Mouse (Mus musculus): ENCODE measurements around the gene Olfr178. TPM values are rescaled to one million over a fixed set of nuclear protein-coding genes. Genes with fewer than 3 reads are reported as not detected.

Olfr178 gene
- polyA plus RNA-seq (2015; fragmentation: Nextera tagmentation; extraction: Ambion mirVana) = not detected in 2 replicates

GRCm38 (mm10) chr16:58891963-58892362, at the start of gene Olfr178:
Olfr178 (minus strand) TSS chr16:58892063.
- WGBS = 90% methylated on average over 3 of the region's 3 CpGs
- Histone ChIP-seq H3K9me3 (no peaks in the 10 kb centered on the region), H3K27me3 (replicated peaks) (no peaks in the 10 kb centered on the region), H3K4me1 (no peaks in the 10 kb centered on the region), H3K4me3 (no peak within 1 kb of the TSS), H3K36me3 (replicated peaks) (no peaks in the 10 kb centered on the region), H3K9ac (no peak within 1 kb of the TSS), H3K4me2 (no peak within 1 kb of the TSS), H3K27ac (no peak within 1 kb of the TSS)
- no peak for ATAC-seq (replicated peaks)

- Histone ChIP-seq H3K4me2 (no peak within 1 kb of the TSS), H3K4me3 (no peak within 1 kb of the TSS), H3K27ac (no peak within 1 kb of the TSS), H3K9me3 (no peaks in the 10 kb centered on the region), H3K4me1 (no peaks in the 10 kb centered on the region), H3K9ac (no peak within 1 kb of the TSS), H3K27me3 (replicated peaks) (no peaks in the 10 kb centered on the region), H3K36me3 (replicated peaks) (no peaks in the 10 kb centered on the region)
- 82% methylated on average over 4 of the region's 4 CpGs for WGBS
- ATAC-seq (replicated peaks) = no peak
Measured at GRCm38 (mm10) chr16:58929292-58929691, 37.4 kb upstream of the Olfr178 start, which contains the start of gene Olfr180. Olfr180 (minus strand) TSS chr16:58929392.

GRCm38 (mm10) chr16:58928655-58929054, 36.8 kb upstream of the Olfr178 start, which contains the start of gene Olfr181:
Olfr181 (minus strand) TSS chr16:58928755.
- Histone ChIP-seq H3K4me3 (no peak within 1 kb of the TSS), H3K4me1 (no peaks in the 10 kb centered on the region), H3K27ac (no peak within 1 kb of the TSS), H3K36me3 (replicated peaks) (no peaks in the 10 kb centered on the region), H3K9me3 (no peaks in the 10 kb centered on the region), H3K4me2 (no peak within 1 kb of the TSS), H3K9ac (no peak within 1 kb of the TSS), H3K27me3 (replicated peaks) (no peaks in the 10 kb centered on the region)
- 50% methylated on average over 1 of the region's 1 CpGs for WGBS
- ATAC-seq (replicated peaks) = no peak

GRCm38 (mm10) chr16:58884416-58884815, 7.4 kb downstream of the Olfr178 start:
- no peak overlapping the region for H3K4me2 ChIP-seq
- H3K9ac ChIP-seq = no peak overlapping the region
- H3K4me3 ChIP-seq = no peak overlapping the region
- ATAC-seq (replicated peaks) = no peak
- no peaks in the 10 kb centered on the region for H3K27me3 ChIP-seq (replicated peaks)
- no peaks in the 10 kb centered on the region for H3K9me3 ChIP-seq
- no peaks in the 10 kb centered on the region for H3K4me1 ChIP-seq
- H3K36me3 ChIP-seq (replicated peaks) = no peaks in the 10 kb centered on the region
- H3K27ac ChIP-seq = no peak overlapping the region
- 94% methylated on average over 2 of the region's 2 CpGs for WGBS

GRCm38 (mm10) chr16:58874668-58875067, 17.2 kb downstream of the Olfr178 start, which contains the start of gene Olfr177:
Olfr177 (minus strand) TSS chr16:58874768.
- Histone ChIP-seq H3K4me2 (no peak within 1 kb of the TSS), H3K36me3 (replicated peaks) (no peaks in the 10 kb centered on the region), H3K4me1 (no peaks in the 10 kb centered on the region), H3K9ac (no peak within 1 kb of the TSS), H3K9me3 (no peaks in the 10 kb centered on the region), H3K4me3 (no peak within 1 kb of the TSS), H3K27me3 (replicated peaks) (no peaks in the 10 kb centered on the region), H3K27ac (no peak within 1 kb of the TSS)
- ATAC-seq (replicated peaks) = no peak
- WGBS = 58% methylated on average over 1 of the region's 1 CpGs

GRCm38 (mm10) chr16:58861479-58861878, 30.4 kb downstream of the Olfr178 start:
- no peak for ATAC-seq (replicated peaks)
- H3K9me3 ChIP-seq = no peaks in the 10 kb centered on the region
- no peaks in the 10 kb centered on the region for H3K27me3 ChIP-seq (replicated peaks)
- no peak overlapping the region for H3K27ac ChIP-seq
- H3K36me3 ChIP-seq (replicated peaks) = no peaks in the 10 kb centered on the region
- 77% methylated on average over 1 of the region's 1 CpGs for WGBS
- no peak overlapping the region for H3K4me3 ChIP-seq
- H3K4me2 ChIP-seq = no peak overlapping the region
- no peaks in the 10 kb centered on the region for H3K4me1 ChIP-seq
- no peak overlapping the region for H3K9ac ChIP-seq

GRCm38 (mm10) chr16:58860032-58860737, 31.7 kb downstream of the Olfr178 start:
- no peak for ATAC-seq (replicated peaks)
- Histone ChIP-seq H3K27ac (no peak overlapping the region), H3K4me2 (no peak overlapping the region), H3K9me3 (no peaks in the 10 kb centered on the region), H3K4me3 (no peak overlapping the region), H3K36me3 (replicated peaks) (no peaks in the 10 kb centered on the region), H3K4me1 (no peaks in the 10 kb centered on the region), H3K27me3 (replicated peaks) (no peaks in the 10 kb centered on the region), H3K9ac (no peak overlapping the region)
- 89% methylated on average over 2 of the region's 2 CpGs for WGBS

Other genes starting within 250 kb of the Olfr178 start
- 15.5 and 15.8 TPM in 2 replicates for gene Cpox, start 221.8 kb downstream of the Olfr178 start, polyA plus RNA-seq (2015; fragmentation: Nextera tagmentation; extraction: Ambion mirVana)
- 0.13 TPM in 1 of 2 replicates, not detected in the other for gene Gpr15, start 173.0 kb downstream of the Olfr178 start, polyA plus RNA-seq (2015; fragmentation: Nextera tagmentation; extraction: Ambion mirVana)
- gene Cldnd1, start 164.2 kb downstream of the Olfr178 start, polyA plus RNA-seq (2015; fragmentation: Nextera tagmentation; extraction: Ambion mirVana) = 124 and 130 TPM in 2 replicates
- gene Olfr172, start 128.9 kb downstream of the Olfr178 start, polyA plus RNA-seq (2015; fragmentation: Nextera tagmentation; extraction: Ambion mirVana) = not detected in 2 replicates
- not detected in 2 replicates for gene Olfr173, start 91.8 kb downstream of the Olfr178 start, polyA plus RNA-seq (2015; fragmentation: Nextera tagmentation; extraction: Ambion mirVana)
- not detected in 2 replicates for gene Olfr175-ps1, start 65.3 kb downstream of the Olfr178 start, polyA plus RNA-seq (2015; fragmentation: Nextera tagmentation; extraction: Ambion mirVana)
- not detected in 2 replicates for gene Olfr177, start 17.3 kb downstream of the Olfr178 start, polyA plus RNA-seq (2015; fragmentation: Nextera tagmentation; extraction: Ambion mirVana)
- gene Olfr181, start 36.7 kb upstream of the Olfr178 start, polyA plus RNA-seq (2015; fragmentation: Nextera tagmentation; extraction: Ambion mirVana) = not detected in 2 replicates
- gene Olfr180, start 37.3 kb upstream of the Olfr178 start, polyA plus RNA-seq (2015; fragmentation: Nextera tagmentation; extraction: Ambion mirVana) = not detected in 2 replicates
- gene Olfr183, start 103.3 kb upstream of the Olfr178 start, polyA plus RNA-seq (2015; fragmentation: Nextera tagmentation; extraction: Ambion mirVana) = not detected in 2 replicates
- gene Olfr186, start 138.2 kb upstream of the Olfr178 start, polyA plus RNA-seq (2015; fragmentation: Nextera tagmentation; extraction: Ambion mirVana) = not detected in 2 replicates
- not detected in 2 replicates for gene Olfr187, start 147.7 kb upstream of the Olfr178 start, polyA plus RNA-seq (2015; fragmentation: Nextera tagmentation; extraction: Ambion mirVana)
- not detected in 2 replicates for gene Olfr190, start 185.9 kb upstream of the Olfr178 start, polyA plus RNA-seq (2015; fragmentation: Nextera tagmentation; extraction: Ambion mirVana)
- gene Olfr191, start 197.8 kb upstream of the Olfr178 start, polyA plus RNA-seq (2015; fragmentation: Nextera tagmentation; extraction: Ambion mirVana) = not detected in 2 replicates
- not detected in 2 replicates for gene Olfr193, start 219.8 kb upstream of the Olfr178 start, polyA plus RNA-seq (2015; fragmentation: Nextera tagmentation; extraction: Ambion mirVana)
- not detected in 2 replicates for gene Olfr194, start 229.0 kb upstream of the Olfr178 start, polyA plus RNA-seq (2015; fragmentation: Nextera tagmentation; extraction: Ambion mirVana)

Data from midbrain, embryonic 15.5 days (tissue).